Mouse (Mus musculus) urinary bladder, postnatal 10 days (tissue): ENCODE data around the gene Rffl.

Source experiments
- DNase-seq: peaks from one replicate; pipeline ENCODE4 v3.0.0; 2022; ENCODE audit warnings: low spot score

Gene Rffl

DNA sequence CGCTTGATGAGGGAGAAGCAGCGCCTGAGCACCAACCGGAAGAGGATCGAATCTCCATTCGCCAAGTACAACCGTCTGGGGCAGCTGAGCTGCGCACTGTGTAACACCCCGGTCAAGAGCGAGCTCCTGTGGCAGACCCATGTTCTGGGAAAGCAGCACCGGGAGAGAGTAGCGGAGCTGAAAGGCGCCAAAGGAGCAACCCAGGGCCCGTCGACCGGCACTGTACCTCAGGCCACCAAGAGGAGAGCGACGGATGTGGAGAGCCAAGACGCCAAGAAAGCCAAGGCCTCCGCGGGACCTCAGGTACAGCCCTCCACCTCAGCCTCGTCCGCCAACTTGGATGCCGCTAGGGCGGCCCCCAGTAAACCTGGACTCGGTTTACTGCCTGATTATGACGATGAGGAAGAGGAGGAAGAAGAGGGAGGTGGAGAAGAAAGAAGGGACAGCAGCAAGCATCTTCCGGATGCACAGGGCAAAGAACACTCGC is 106.5 kb downstream of the Rffl start:
- DNase-seq = no peak

DNA sequence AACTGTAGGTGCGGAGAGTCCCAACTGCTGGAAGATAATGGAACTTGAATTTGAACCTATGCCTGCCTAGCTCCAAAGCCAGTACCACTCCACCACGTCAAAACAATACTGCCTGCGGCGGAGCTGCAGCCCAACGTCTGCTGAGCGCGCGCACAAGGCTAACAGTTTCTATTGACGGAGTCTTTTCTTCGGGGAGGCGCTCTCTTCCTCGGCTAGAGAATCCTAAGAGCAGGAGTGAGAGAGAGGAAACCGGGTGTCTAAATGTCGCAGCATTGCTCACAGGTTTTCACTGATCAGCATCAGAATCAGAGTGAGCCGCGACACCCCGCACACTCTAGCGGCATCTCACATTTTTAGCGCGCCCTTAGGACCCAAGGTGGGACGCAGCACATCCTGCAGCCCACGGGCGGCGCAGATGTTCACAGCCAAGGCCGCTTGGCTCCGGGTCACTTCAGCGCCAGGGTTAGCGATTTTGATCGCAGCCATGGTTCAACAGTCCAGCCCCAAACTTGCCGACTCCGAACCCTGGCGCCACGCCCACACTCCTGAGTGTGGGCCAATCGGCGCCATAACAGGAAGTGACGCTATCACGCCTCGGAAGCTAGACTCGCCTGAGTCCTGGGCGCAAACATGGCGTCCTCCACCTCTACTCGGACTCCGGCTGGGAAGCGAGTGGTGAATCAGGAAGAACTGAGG is 107.1 kb downstream of the Rffl start, which contains the start of the genes Cct6b and Zfp830:
Cct6b (minus strand) TSS at position 580 of the 696 bp plus-strand sequence.
Zfp830 (plus strand) TSS at position 604 of the 696 bp plus-strand sequence.
- peak; percentile 75 for DNase-seq

DNA sequence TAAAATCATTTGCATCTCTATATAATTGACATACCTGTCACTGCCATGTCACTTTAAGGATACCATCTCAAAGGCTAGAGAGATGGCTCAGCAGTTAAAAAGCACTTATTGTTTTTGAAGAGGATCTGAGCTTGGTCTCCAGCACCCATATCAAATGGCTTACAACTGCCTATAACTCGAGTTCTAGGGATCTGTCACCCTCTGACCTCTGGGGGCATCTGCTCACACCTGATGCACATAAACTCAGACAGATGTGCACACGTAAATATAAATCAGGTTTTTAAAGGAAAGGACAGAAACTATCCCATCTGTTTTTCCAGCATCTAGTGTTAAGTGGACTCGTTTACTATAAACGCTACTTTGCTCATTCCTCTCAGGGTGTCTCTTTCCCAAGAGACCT is 107.7 kb downstream of the Rffl start:
- DNase-seq = no peak

DNA sequence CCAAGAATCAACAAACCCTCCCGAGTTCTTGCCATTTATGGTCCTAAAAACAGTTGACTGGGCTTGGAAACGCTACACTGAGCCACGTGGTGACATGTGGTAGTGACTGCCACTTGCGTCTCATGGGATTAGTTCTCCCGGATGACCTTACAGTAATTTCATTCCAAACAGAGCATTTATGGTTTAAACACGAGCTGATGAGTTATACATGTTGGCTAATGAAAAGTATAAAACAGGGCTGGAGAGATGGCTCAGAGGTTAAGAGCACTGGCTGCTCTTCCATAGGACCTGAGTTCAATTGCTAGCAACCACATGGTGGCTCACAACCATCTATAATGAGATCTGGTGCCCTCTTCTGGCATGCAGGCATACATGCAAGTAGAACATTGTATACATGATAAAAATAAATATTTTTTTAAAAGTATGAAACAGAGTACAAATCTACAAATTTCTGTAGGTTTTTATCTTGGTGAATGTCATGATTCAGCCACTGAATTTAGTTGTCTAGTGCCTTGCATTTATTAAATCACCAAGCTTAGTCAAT is 108.7 kb downstream of the Rffl start:
- DNase-seq = no peak

DNA sequence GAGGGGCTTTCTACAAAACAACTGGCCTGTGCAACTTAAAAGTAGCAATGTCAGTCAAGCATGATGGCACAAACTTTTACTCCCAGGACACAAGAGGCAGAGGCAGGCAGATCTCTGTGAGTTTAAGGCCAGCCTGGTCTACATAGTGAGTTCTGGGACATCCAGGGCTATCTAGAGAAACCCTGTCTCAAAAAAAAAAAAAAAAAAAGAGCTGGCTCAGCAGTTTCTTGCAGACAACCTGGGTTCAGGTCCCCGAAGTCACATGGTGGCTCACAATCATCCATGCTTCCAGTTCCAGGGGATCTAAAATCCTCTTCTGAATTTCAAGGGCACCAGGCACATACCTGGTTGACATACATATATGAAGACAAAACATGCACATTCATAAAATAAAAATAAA is 115.1 kb downstream of the Rffl start:
- no peak for DNase-seq
